Mouse (Mus musculus) lung, postnatal 4 days (tissue): ENCODE measurements at regions not wholly inside any gene's neighbourhood (a gene's known extent, or its start where the extent isn't known, plus 50 kb on each side); places are given as distances from the start of the nearest gene placed in this dataset.

Source experiments
- DNase-seq, 2 experiments: peaks; one replicate each; pipeline ENCODE4 v3.0.0; 2021

GRCm38 (mm10) chr11:24341650-24342049 is 263.8 kb downstream of the Bcl11a start:
- no peak for DNase-seq

- no peak for DNase-seq
Measured at GRCm38 (mm10) chr11:24342176-24342575, 264.3 kb downstream of the Bcl11a start.

GRCm38 (mm10) chr11:24342732-24343131 is 264.9 kb downstream of the Bcl11a start:
- no peak for DNase-seq

- no peak for DNase-seq
Measured at GRCm38 (mm10) chr11:24347225-24347624, 269.4 kb downstream of the Bcl11a start.

- no peak for DNase-seq
Measured at GRCm38 (mm10) chr11:24348741-24349140, 270.9 kb downstream of the Bcl11a start.

GRCm38 (mm10) chr11:24349967-24350643 is 272.2 kb downstream of the Bcl11a start:
- no peak for DNase-seq

- no peak for DNase-seq
Measured at GRCm38 (mm10) chr11:24350839-24351238, 273.0 kb downstream of the Bcl11a start.

GRCm38 (mm10) chr11:24352071-24352470 is 274.2 kb downstream of the Bcl11a start:
- no peak for DNase-seq

GRCm38 (mm10) chr11:24353056-24353455 is 275.2 kb downstream of the Bcl11a start:
- no peak for DNase-seq

GRCm38 (mm10) chr11:24357388-24357787 is 279.5 kb downstream of the Bcl11a start:
- no peak for DNase-seq

GRCm38 (mm10) chr11:24359086-24359485 is 281.2 kb downstream of the Bcl11a start:
- no peak for DNase-seq

- DNase-seq = no peak
Measured at GRCm38 (mm10) chr11:24361998-24362687, 284.3 kb downstream of the Bcl11a start.

GRCm38 (mm10) chr11:24362688-24363035 is 284.8 kb downstream of the Bcl11a start:
- no peak for DNase-seq

- no peak for DNase-seq
Measured at GRCm38 (mm10) chr11:24363418-24364364, 285.8 kb downstream of the Bcl11a start.

- peak in 1 of 2 experiments; percentile 23 for DNase-seq
Measured at GRCm38 (mm10) chr11:24370198-24370860, 292.5 kb downstream of the Bcl11a start.

- no peak for DNase-seq
Measured at GRCm38 (mm10) chr11:24370861-24371686, 293.2 kb downstream of the Bcl11a start.

- DNase-seq = no peak
Measured at GRCm38 (mm10) chr11:24371687-24371950, 293.8 kb downstream of the Bcl11a start.

GRCm38 (mm10) chr11:24371963-24372362 is 294.1 kb downstream of the Bcl11a start:
- peak; percentile 26 to 38 for DNase-seq

GRCm38 (mm10) chr11:24372616-24373015 is 294.8 kb downstream of the Bcl11a start:
- no peak for DNase-seq

- no peak for DNase-seq
Measured at GRCm38 (mm10) chr11:24373301-24373700, 295.4 kb downstream of the Bcl11a start.

- DNase-seq = no peak
Measured at GRCm38 (mm10) chr11:24377530-24377929, 299.7 kb downstream of the Bcl11a start.

GRCm38 (mm10) chr11:24390578-24390977 is 312.7 kb downstream of the Bcl11a start:
- no peak for DNase-seq
